Mouse (Mus musculus) megakaryocyte, embryonic 14.5 days (primary cell): ENCODE measurements around the gene Rdh8.

Source experiments
- FLI1 ChIP-seq: IDR thresholded peaks from 2 replicates; pipeline ENCODE4 v1.6.1; 2012; ENCODE audit warnings: low read length, inconsistent platforms, mixed read lengths
- GATA1 ChIP-seq: IDR thresholded peaks from 3 replicates; pipeline ENCODE4 v1.6.1; 2012; ENCODE audit warnings: mixed read lengths, low read length, inconsistent platforms, borderline replicate concordance

- TF ChIP-seq GATA1 (no peak), FLI1 (no peak)
These were observed 56.9 kb downstream of the Rdh8 start for GRCm38 (mm10) chr9:20875021-20875790.
